Mouse (Mus musculus): ENCODE data around the gene Nhs.

Nhs gene

GRCm38 (mm10) chrX:162020039-162020566 is 139.4 kb downstream of the Nhs start:
- DNase-seq (ENCODE audit: low spot score in 2 of 2) = no peak

- DNase-seq (ENCODE audit: low spot score in 2 of 2) = no peak
Measured at GRCm38 (mm10) chrX:162017471-162017870, 142.1 kb downstream of the Nhs start.

- DNase-seq (ENCODE audit: low spot score in 2 of 2) = no peak
Measured at GRCm38 (mm10) chrX:162012570-162012969, 147.0 kb downstream of the Nhs start.

GRCm38 (mm10) chrX:162009876-162010275 is 149.7 kb downstream of the Nhs start:
- DNase-seq (ENCODE audit: low spot score in 2 of 2) = no peak

- DNase-seq (ENCODE audit: low spot score in 2 of 2) = no peak
Measured at GRCm38 (mm10) chrX:162003818-162004217, 155.7 kb downstream of the Nhs start.

GRCm38 (mm10) chrX:161998876-161999275 is 160.7 kb downstream of the Nhs start:
- no peak for DNase-seq (ENCODE audit: low spot score in 2 of 2)

GRCm38 (mm10) chrX:161997170-161997795 is 162.2 kb downstream of the Nhs start:
- DNase-seq (ENCODE audit: low spot score in 2 of 2) = no peak

GRCm38 (mm10) chrX:161990171-161990570 is 169.4 kb downstream of the Nhs start:
- no peak for DNase-seq (ENCODE audit: low spot score in 2 of 2)

GRCm38 (mm10) chrX:161984961-161985360 is 174.6 kb downstream of the Nhs start:
- DNase-seq (ENCODE audit: low spot score in 2 of 2) = no peak

GRCm38 (mm10) chrX:161981399-161981798 is 178.1 kb downstream of the Nhs start:
- DNase-seq (ENCODE audit: low spot score in 2 of 2) = no peak

- DNase-seq (ENCODE audit: low spot score in 2 of 2) = no peak
Measured at GRCm38 (mm10) chrX:161979946-161980345, 179.6 kb downstream of the Nhs start.

GRCm38 (mm10) chrX:161977236-161977841 is 182.2 kb downstream of the Nhs start:
- no peak for DNase-seq (ENCODE audit: low spot score in 2 of 2)

- DNase-seq (ENCODE audit: low spot score in 2 of 2) = no peak
Measured at GRCm38 (mm10) chrX:161976376-161976775, 183.2 kb downstream of the Nhs start.

GRCm38 (mm10) chrX:161973572-161973971 is 186.0 kb downstream of the Nhs start:
- no peak for DNase-seq (ENCODE audit: low spot score in 2 of 2)

GRCm38 (mm10) chrX:161972723-161973122 is 186.8 kb downstream of the Nhs start:
- DNase-seq (ENCODE audit: low spot score in 2 of 2) = no peak

- DNase-seq (ENCODE audit: low spot score in 2 of 2) = no peak
Measured at GRCm38 (mm10) chrX:161971961-161972502, 187.5 kb downstream of the Nhs start.

- DNase-seq (ENCODE audit: low spot score in 2 of 2) = no peak
Measured at GRCm38 (mm10) chrX:161971131-161971530, 188.4 kb downstream of the Nhs start.

GRCm38 (mm10) chrX:161967692-161968091 is 191.8 kb downstream of the Nhs start:
- no peak for DNase-seq (ENCODE audit: low spot score in 2 of 2)

GRCm38 (mm10) chrX:161963372-161963771 is 196.2 kb downstream of the Nhs start:
- no peak for DNase-seq (ENCODE audit: low spot score in 2 of 2)

GRCm38 (mm10) chrX:161962855-161963254 is 196.7 kb downstream of the Nhs start:
- DNase-seq (ENCODE audit: low spot score in 2 of 2) = no peak

- DNase-seq (ENCODE audit: low spot score in 2 of 2) = no peak
Measured at GRCm38 (mm10) chrX:161961756-161962155, 197.8 kb downstream of the Nhs start.

- DNase-seq (ENCODE audit: low spot score in 2 of 2) = no peak
Measured at GRCm38 (mm10) chrX:161961176-161961575, 198.4 kb downstream of the Nhs start.

GRCm38 (mm10) chrX:161952356-161952755 is 207.2 kb downstream of the Nhs start:
- no peak for DNase-seq (ENCODE audit: low spot score in 2 of 2)

All from frontal cortex, postnatal 14 days (tissue).